Mouse (Mus musculus) cerebral cortex, adult 2 months (tissue): ENCODE results near the gene Psip1.

Experiments used
- WGBS: fragments of 180-500 bp; shearing (Covaris S2); methylation state at CpG from one replicate; pipeline ENCODE4 v1.1.7; 2018; 5-methylcytosine and 5-hydroxymethylcytosine counted together

Gene Psip1

DNA sequence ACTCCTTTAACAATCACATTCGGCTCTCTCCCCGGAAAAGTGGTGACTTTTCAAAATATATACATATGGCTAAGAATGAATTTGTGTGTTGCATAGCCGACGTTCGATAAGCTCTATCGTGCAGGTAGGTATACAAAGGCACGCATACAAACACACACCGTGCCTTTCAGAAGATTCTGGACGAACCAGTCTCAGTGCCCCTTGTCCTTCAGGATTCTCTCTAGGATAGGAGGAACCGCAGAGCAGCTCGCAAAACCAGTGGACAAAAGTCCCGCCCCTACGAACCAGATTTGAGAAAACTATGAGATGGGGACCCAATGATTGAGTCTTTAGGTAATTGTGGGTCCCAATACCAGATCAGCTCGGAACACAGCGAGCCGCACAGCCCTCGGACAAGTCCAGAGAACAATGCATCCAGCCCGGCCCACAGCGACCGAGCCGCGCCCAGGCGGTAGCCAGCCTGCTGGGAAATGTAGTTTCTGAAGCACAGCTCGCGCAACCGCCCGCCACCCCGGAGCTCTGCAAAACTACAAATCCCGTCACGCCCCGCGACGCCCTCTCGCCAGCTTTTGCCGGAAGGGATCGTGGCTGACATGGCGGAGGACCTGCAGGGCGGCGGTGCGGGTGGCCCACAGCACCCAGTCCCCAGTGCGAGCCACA, 69.0 kb downstream of the Psip1 start, which contains the start of gene Snapc3:
Gene Snapc3, plus strand, starts transcription at position 565 of the 660 bp plus-strand sequence.
- under 1% methylated on average over 41 of the region's 41 CpGs for WGBS

DNA sequence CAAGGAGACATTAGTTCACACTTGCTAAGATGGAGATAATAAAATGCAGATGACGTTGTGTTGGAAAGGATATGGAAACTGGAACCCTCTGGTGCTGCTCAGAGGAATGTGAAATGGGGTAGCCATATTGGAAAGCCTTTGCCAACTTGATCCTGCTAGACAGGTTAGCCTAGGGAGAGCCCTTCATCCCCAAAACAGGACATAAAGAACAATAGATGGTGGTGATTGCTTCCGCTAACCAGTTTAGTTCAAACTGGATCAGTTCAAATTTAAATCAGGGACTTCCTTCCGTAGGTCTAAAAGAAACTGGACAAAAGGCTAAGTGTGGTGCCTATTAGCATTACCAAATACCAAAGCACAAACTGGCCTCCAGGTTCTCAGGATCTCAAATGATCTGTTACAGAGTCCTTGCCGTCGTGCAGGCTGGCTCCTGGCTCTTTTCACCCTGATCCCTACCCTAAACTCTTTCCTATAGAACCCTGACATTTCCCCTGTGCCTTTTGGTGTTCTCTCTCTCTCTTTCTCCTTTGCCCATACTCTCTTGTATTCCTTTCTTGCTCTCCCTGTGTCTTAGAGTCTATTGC, 71.9 kb downstream of the Psip1 start:
- 81% methylated on average over 5 of the region's 5 CpGs for WGBS

DNA sequence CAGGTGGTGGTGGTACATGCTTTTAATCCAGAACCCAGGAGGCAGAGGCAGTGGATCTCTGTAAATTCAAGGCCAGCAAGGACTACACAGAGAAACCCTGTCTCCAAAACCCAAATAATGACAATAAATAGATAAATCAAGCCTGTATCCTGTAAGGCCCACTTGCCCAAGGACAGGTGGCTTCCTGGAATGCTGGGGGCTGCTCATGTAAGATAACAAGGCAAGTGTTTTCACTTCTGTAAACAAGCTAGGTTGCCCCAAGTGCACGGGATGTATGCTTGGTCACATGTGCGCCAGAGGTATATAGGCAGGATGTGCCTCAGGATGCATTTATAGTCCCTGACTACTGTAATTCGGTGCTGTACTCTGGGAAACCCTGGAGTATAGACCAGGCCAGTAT, 74.2 kb downstream of the Psip1 start:
- WGBS: 76% methylated on average over 3 of the region's 3 CpGs

DNA sequence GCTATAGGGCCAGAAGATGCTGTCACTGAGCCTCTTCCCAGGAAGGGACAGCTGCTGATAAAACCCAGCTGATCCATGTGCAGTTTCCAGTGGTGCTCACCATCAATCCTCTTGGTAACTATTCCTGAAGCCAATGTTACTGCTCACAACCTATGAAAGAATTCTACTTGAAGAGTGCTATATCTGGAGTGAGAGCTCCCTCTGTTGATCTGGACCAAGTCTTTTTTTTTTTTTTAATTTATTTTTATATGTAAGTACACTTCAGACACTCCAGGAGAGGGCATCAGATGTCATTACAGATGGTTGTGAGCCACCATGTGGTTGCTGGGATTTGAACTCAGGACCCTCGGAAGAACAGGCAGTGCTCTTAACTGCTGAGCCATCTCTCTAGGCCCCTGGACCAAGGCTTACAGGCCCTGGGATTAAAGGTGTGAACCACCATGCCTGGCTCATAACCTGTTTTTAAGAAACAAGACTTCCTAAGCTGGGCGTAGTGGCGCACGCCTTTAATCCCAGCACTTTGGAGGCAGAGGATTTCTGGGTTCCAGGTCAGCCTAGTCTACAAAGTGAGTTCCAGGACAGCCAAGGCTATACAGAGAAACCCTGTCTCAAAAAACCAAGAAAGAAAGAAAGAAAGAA, 76.3 kb downstream of the Psip1 start:
- WGBS: 90% methylated on average over 4 of the region's 4 CpGs

DNA sequence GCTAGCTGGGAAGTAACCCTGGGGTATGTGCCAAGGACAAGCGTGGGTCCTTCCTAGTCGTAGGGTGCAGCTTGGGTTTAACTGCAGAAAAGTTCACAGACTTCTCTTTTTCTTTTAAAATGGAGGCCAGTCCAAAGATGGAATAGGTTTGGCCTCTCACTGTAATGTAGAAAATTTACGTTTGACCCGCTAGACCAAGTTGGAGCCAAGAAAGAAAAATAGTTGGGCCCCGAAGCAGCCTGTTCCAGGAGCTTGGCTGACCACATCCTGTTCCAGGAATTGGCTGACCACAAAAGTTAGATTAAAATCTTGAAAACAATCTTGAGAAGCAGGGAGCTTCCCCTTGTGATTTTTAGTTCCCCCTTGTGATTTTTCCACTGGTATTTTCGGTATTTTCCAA, 78.6 kb downstream of the Psip1 start:
- 88% methylated on average over 6 of the region's 6 CpGs for WGBS
